Mouse (Mus musculus) small intestine, adult 2 months (tissue): ENCODE results near the gene Grhl3. TPM values are rescaled to one million over a fixed set of nuclear protein-coding genes. Genes with fewer than 3 reads are reported as not detected.
A peak's percentile ranks its signal among the peaks of the same experiment; 100 is the strongest.
"Not testable (repeated sequence)": the region's sequence is repeated elsewhere in the genome, so short reads cannot be mapped to it uniquely, and the experiment has no call there.

Experiments
- H3K27ac ChIP-seq: fragments of 200-500 bp; 2 replicates; pipeline ENCODE4 v1.5.1; 2012; ENCODE audit warnings: low read depth, low read length, control low read depth, inconsistent platforms; ENCODE audit not compliant: insufficient read depth
- H3K27me3 ChIP-seq: fragments of 200-500 bp; 2 replicates; pipeline ENCODE4 v1.6.1; 2012; ENCODE audit warnings: mild to moderate bottlenecking, moderate library complexity, low read length, inconsistent platforms; ENCODE audit not compliant: control insufficient read depth, insufficient read depth
- H3K36me3 ChIP-seq: fragments of 200-500 bp; 2 replicates; pipeline ENCODE4 v1.6.1; 2012; ENCODE audit warnings: mild to moderate bottlenecking, low read length, control low read depth, inconsistent platforms; ENCODE audit not compliant: control insufficient read depth, insufficient read depth
- H3K4me1 ChIP-seq: fragments of 200-500 bp; 2 replicates; pipeline ENCODE4 v1.6.1; 2012; ENCODE audit warnings: low read length, inconsistent platforms, mixed read lengths; ENCODE audit not compliant: control insufficient read depth, insufficient read depth, insufficient read length
- H3K4me3 ChIP-seq: fragments of 200-500 bp; 2 replicates; pipeline ENCODE4 v1.5.1; 2012; ENCODE audit warnings: low read depth, mild to moderate bottlenecking, control low read depth, inconsistent platforms, low read length, moderate library complexity
- CTCF ChIP-seq: fragments of 200-500 bp; IDR thresholded peaks from 2 replicates; pipeline ENCODE4 v1.5.1; 2012; ENCODE audit warnings: low read depth, mild to moderate bottlenecking, control low read depth, inconsistent platforms, low read length, moderate library complexity, mixed read lengths; ENCODE audit not compliant: insufficient replicate concordance, insufficient read length; ENCODE audit errors: extremely low read depth
- POLR2A ChIP-seq: fragments of 200-500 bp; IDR thresholded peaks from 2 replicates; pipeline ENCODE4 v1.6.1; 2012; ENCODE audit warnings: low read depth, mild to moderate bottlenecking, control low read depth, inconsistent platforms, low read length, moderate library complexity
- WGBS: fragments of 180-500 bp; shearing (Covaris S2); methylation state at CpG from one replicate; pipeline ENCODE4 v1.1.7; 2018; 5-methylcytosine and 5-hydroxymethylcytosine counted together
- polyA plus RNA-seq: library from polyadenylated mRNA; depleted of rRNA; stranded (reverse); fragments of >200 nt; gene quantifications from 2 replicates; pipeline ENCODE4 v1.2.3, GENCODE M21; 2012; rRNA removed

Gene Grhl3
- 0.14 and 0.19 TPM in 2 replicates for polyA plus RNA-seq

- H3K27me3 ChIP-seq: 0 out of 2 replicates have a peak, but pooled peaks cover 3% of the 10 kb centered on the region
- no peak within 1 kb of the TSS for H3K27ac ChIP-seq
- H3K4me1 ChIP-seq: peaks cover 23% of the 10 kb centered on the region
- 1% methylated on average over 31 of the region's 31 CpGs for whole genome bisulfite sequencing
- H3K4me3 ChIP-seq: peak within 1 kb of the TSS; percentile 52
- no peak for TF ChIP-seq POLR2A
- TF ChIP-seq CTCF: peak; percentile 22; the same call in 1 of the 2 replicates
- no peaks in the 10 kb centered on the region for H3K36me3 ChIP-seq
Observed at GRCm38 (mm10) chr4:135573251-135573808, at the start of gene Grhl3. Gene Grhl3, minus strand, starts transcription at chr4:135573630.

GRCm38 (mm10) chr4:135622290-135622689, 48.9 kb upstream of the Grhl3 start:
- TF ChIP-seq CTCF (no peak), POLR2A (no peak)
- H3K27me3 ChIP-seq: no peaks in the 10 kb centered on the region
- no peaks in the 10 kb centered on the region for H3K36me3 ChIP-seq
- peaks cover 4% of the 10 kb centered on the region; the same call in 1 of the 2 replicates for H3K4me1 ChIP-seq
- H3K4me3 ChIP-seq: no peak overlapping the region
- H3K27ac ChIP-seq: no peak overlapping the region
- 89% methylated on average over 10 of the region's 10 CpGs for WGBS

GRCm38 (mm10) chr4:135620461-135620860, 47.0 kb upstream of the Grhl3 start:
- WGBS: 94% methylated on average over 3 of the region's 3 CpGs
- Histone ChIP-seq H3K27me3 (no peaks in the 10 kb centered on the region), H3K4me1 (peaks cover 4% of the 10 kb centered on the region; the same call in 1 of the 2 replicates), H3K36me3 (no peaks in the 10 kb centered on the region), H3K4me3 (no peak overlapping the region), H3K27ac (no peak overlapping the region)
- TF ChIP-seq CTCF (no peak), POLR2A (no peak)

GRCm38 (mm10) chr4:135617783-135618470, 44.5 kb upstream of the Grhl3 start:
- peaks cover 6% of the 10 kb centered on the region; the same call in 1 of the 2 replicates for H3K4me1 ChIP-seq
- H3K36me3 ChIP-seq: no peaks in the 10 kb centered on the region
- H3K27me3 ChIP-seq: no peaks in the 10 kb centered on the region
- WGBS: 24% methylated on average over 16 of the region's 16 CpGs
- no peak overlapping the region for H3K4me3 ChIP-seq
- TF ChIP-seq CTCF (no peak), POLR2A (no peak)
- H3K27ac ChIP-seq: no peak overlapping the region

GRCm38 (mm10) chr4:135617038-135617437, 43.6 kb upstream of the Grhl3 start:
- peaks cover 6% of the 10 kb centered on the region; the same call in 1 of the 2 replicates for H3K4me1 ChIP-seq
- H3K4me3 ChIP-seq: no peak overlapping the region
- no peak overlapping the region for H3K27ac ChIP-seq
- WGBS: 74% methylated on average over 4 of the region's 4 CpGs
- no peaks in the 10 kb centered on the region for H3K36me3 ChIP-seq
- no peak for TF ChIP-seq POLR2A
- TF ChIP-seq CTCF: no peak
- H3K27me3 ChIP-seq: no peaks in the 10 kb centered on the region

- WGBS: 84% methylated on average over 5 of the region's 5 CpGs
- not testable (repeated sequence) for H3K4me1 ChIP-seq, H3K36me3 ChIP-seq, H3K27ac ChIP-seq, H3K4me3 ChIP-seq, H3K27me3 ChIP-seq
Observed at GRCm38 (mm10) chr4:135615307-135615706, 41.9 kb upstream of the Grhl3 start.

GRCm38 (mm10) chr4:135609986-135610385, 36.6 kb upstream of the Grhl3 start:
- 69% methylated on average over 2 of the region's 2 CpGs for WGBS
- Histone ChIP-seq H3K4me1 (peaks cover 2% of the 10 kb centered on the region; the same call in 1 of the 2 replicates), H3K4me3 (no peak overlapping the region), H3K27me3 (no peaks in the 10 kb centered on the region), H3K36me3 (no peaks in the 10 kb centered on the region), H3K27ac (no peak overlapping the region)
- TF ChIP-seq POLR2A (no peak), CTCF (no peak)
